Mouse (Mus musculus) v-Abl transformed pro-B cells (cell line): ENCODE data around the gene Lrp6.

Experiments
- in situ Hi-C, 2 experiments: fragments of 400-800 bp; cut with MboI; formaldehyde crosslinking; loops; one replicate each; pipeline ENCODE4 v1.15.1; 2025; ENCODE audit not compliant: unreplicated experiment in 2 of 2

Gene Lrp6

DNA sequence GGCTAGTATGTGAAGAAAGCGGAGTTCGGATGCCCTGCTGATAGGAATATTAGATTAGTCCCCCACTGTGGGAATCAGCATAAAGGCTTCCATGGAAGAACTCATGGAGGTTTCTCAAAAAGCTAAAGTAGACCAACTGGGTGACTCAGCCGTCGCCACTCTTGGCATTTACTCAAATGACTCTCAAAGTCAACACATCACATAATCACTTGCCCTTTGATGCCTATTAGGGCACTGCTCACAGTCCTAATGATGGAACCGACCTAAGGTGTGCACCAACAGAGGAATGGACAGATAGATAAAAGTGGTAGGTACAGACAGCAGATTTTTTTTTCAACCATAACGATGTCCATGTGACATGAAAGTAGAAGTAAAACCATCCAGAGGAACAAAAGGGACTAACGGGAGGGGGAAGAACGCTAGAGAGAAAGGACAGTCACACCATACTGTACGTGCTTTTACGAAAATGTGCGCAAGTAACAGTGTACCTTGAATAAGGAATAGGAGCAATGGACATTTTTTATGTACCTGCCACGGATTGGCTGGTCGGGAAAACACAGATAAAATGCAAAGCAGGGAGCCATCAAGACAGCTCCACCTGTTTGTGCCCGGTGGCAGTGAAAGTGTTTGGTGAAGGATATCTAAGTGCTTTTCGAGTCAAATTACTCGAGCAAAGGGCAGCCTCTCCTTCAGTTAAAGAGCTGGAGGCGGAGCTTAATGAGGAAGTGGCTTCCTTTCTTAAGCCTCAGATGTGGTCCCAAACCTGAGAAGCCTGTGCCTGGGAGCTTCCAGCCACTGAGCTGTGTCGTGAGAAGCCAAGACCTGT is 152.8 kb downstream of the Lrp6 start:
- in situ Hi-C loops = no loop called here

DNA sequence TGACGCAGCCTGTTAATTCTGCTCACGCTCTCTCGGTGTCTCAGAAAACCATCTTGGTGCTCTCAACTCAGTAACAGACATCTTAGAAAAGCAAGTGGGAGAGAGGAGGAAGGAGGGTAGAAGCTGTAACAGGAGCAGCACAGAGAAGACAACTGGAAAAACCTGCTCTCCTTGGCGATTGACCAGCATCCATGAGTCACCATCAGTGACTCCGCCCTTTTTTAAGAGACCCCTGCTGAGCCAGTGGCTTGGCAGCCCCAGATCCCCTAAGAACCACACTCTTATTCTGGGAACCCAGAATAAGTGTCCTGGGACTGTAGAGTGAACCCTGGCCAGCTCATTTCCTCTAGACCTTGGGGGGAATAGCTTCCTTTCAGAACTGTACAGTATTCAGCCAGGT is 159.5 kb downstream of the Lrp6 start:
- in situ Hi-C loops = no loop called here

DNA sequence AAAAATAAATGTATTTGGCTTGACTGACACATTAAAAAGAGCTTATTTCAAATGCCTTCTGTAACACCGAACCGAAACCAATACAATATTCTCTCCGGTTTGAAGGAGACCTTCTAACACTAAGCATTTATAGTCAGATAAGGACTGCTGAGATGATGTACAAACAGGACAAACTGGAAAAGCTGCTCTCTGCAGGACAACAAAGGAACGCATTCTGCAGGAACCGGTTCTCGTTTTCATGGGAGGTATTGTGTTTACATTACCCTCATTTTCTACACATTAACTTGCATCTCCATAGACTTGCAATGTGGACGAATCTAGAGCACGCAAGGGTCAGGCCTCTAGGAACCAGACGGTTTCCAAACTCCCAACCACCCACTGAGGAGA is 163.1 kb downstream of the Lrp6 start:
- in situ Hi-C loops = no loop called here

DNA sequence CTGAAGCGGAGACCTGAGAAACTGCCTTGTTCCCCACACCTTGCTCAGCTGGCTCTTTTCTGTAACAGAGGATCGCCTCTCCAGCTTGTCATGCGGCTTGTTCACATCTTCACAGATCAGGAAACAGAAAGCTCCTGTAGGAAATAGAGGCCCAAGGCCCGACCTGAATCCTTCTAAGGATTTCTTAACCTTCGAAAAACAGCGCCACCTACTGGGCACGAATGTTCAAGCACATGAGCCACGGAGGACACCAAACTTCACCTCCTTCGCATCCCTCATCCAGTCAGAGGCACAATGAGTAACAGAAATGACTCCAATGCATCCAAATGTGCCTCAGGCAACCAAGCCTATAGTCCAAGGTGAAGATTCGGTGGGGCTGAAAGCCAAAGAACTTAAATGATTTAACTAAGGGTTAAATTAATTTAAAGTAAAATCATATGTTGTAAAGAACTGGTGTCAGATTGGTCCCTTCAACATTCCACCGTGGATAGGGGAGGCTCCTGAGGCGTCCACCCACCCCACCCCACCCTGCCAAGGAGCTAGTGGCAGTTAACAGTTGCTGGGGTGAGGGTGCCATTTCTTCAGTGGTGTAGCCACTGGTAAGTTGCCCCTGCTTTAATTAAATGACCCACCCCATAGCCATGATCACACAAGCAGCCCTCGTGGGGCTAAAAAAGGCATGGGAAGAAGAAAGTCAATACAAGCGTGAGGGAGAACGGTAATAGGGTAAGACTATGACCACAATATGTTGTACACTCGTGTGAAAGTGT is 163.7 kb downstream of the Lrp6 start:
- in situ Hi-C loops = no loop called here
